Mouse (Mus musculus) midbrain, embryonic 13.5 days (tissue): ENCODE data around the gene Aqp11. TPM values are rescaled to one million over a fixed set of nuclear protein-coding genes. Genes with fewer than 3 reads are reported as not detected.

Experiments used
- ATAC-seq: fragments of 200-750 bp; cut with Nextera tagmentation; 2 replicates; pipeline ENCODE4 v1.8.0; 2017; ENCODE audit warnings: mild to moderate bottlenecking, moderate TSS enrichment, moderate library complexity
- H3K27ac ChIP-seq: fragments of 300-500 bp; sonication (generic); 2 replicates; pipeline ENCODE4 v1.5.1; 2015; ENCODE audit warnings: inconsistent platforms, mild to moderate bottlenecking, moderate library complexity
- H3K27me3 ChIP-seq: fragments of 300-500 bp; sonication (generic); 2 replicates; pipeline ENCODE4 v1.6.1; 2015; ENCODE audit warnings: mild to moderate bottlenecking, inconsistent platforms
- H3K36me3 ChIP-seq: fragments of 300-500 bp; sonication (generic); 2 replicates; pipeline ENCODE4 v1.6.1; 2015; ENCODE audit warnings: mild to moderate bottlenecking, inconsistent platforms
- H3K4me1 ChIP-seq: fragments of 300-500 bp; sonication (generic); replicated peaks from 2 replicates; pipeline ENCODE4 v1.6.1; 2015; ENCODE audit warnings: inconsistent platforms
- H3K4me2 ChIP-seq: fragments of 300-500 bp; sonication (generic); replicated peaks from 2 replicates; pipeline ENCODE4 v1.6.1; 2015; ENCODE audit warnings: moderate library complexity, mild to moderate bottlenecking, inconsistent platforms
- H3K4me3 ChIP-seq: fragments of 300-500 bp; sonication (generic); replicated peaks from 2 replicates; pipeline ENCODE4 v1.5.1; 2015; ENCODE audit warnings: mild to moderate bottlenecking, inconsistent platforms
- H3K9ac ChIP-seq: fragments of 300-500 bp; sonication (generic); replicated peaks from 2 replicates; pipeline ENCODE4 v1.6.1; 2015; ENCODE audit warnings: mild to moderate bottlenecking, inconsistent platforms
- H3K9me3 ChIP-seq: fragments of 300-500 bp; sonication (generic); 2 replicates; pipeline ENCODE4 v1.6.1; 2016; ENCODE audit warnings: mild to moderate bottlenecking, inconsistent platforms
- WGBS: fragments of 180-500 bp; shearing (Covaris S2); methylation state at CpG from one replicate; pipeline ENCODE4 v1.1.7; 2015; 5-methylcytosine and 5-hydroxymethylcytosine counted together
- polyA plus RNA-seq: library from polyadenylated mRNA; unstranded; fragments of >200 nt; fragmentation: Nextera tagmentation; extraction: Ambion mirVana; gene quantifications from 2 replicates; pipeline ENCODE4 v1.2.1, GENCODE M21; 2015

The Aqp11 gene
- polyA plus RNA-seq, 1 experiment from 2014 or later, result 9.7 TPM

GRCm38 (mm10) chr7:97723646-97724538 lies 14.2 kb downstream of the Aqp11 start:
- no peak overlapping the region for H3K4me3 ChIP-seq
- no peak for ATAC-seq
- H3K9ac ChIP-seq, result no peak overlapping the region
- no peak overlapping the region for H3K4me2 ChIP-seq
- WGBS, result 90% methylated on average over 11 of the region's 11 CpGs
- H3K27ac ChIP-seq, result no peak overlapping the region
- H3K9me3 ChIP-seq, result no peaks in the 10 kb centered on the region
- peaks cover 9% of the 10 kb centered on the region for H3K4me1 ChIP-seq
- H3K36me3 ChIP-seq, result peaks cover 45% of the 10 kb centered on the region
- no peaks in the 10 kb centered on the region for H3K27me3 ChIP-seq

GRCm38 (mm10) chr7:97722278-97722918 lies 15.7 kb downstream of the Aqp11 start:
- H3K4me2 ChIP-seq, result no peak overlapping the region
- no peaks in the 10 kb centered on the region for H3K4me1 ChIP-seq
- H3K4me3 ChIP-seq, result no peak overlapping the region
- H3K27ac ChIP-seq, result no peak overlapping the region
- WGBS, result 91% methylated on average over 7 of the region's 7 CpGs
- H3K36me3 ChIP-seq, result peaks cover 58% of the 10 kb centered on the region
- H3K27me3 ChIP-seq, result no peaks in the 10 kb centered on the region
- ATAC-seq, result no peak
- H3K9me3 ChIP-seq, result no peaks in the 10 kb centered on the region
- no peak overlapping the region for H3K9ac ChIP-seq

DNA sequence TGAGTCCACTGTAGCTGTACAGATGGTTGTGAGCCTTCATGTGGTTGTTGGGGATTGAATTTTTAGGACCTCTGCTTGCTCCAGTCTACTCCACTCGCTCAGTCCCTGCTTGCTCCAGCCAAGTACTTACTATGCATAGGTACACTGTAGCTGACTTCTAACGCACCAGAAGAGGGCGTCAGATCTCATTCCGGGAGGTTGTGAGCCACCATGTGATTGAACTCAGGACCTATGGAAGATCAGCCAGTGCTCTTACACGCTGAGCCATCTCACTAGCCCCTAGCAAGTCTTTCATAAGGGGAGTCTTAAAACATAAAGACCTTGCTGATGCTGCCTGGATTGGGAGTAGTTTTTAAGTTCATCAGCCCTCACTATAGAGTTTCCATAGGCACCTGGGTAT lies 18.0 kb downstream of the Aqp11 start:
- no peaks in the 10 kb centered on the region for H3K9me3 ChIP-seq
- WGBS, result 85% methylated on average over 5 of the region's 5 CpGs
- no peak overlapping the region for H3K27ac ChIP-seq
- peaks cover 63% of the 10 kb centered on the region for H3K36me3 ChIP-seq
- no peaks in the 10 kb centered on the region for H3K4me1 ChIP-seq
- H3K9ac ChIP-seq, result no peak overlapping the region
- H3K27me3 ChIP-seq, result no peaks in the 10 kb centered on the region
- H3K4me2 ChIP-seq, result no peak overlapping the region
- no peak for ATAC-seq
- H3K4me3 ChIP-seq, result no peak overlapping the region

DNA sequence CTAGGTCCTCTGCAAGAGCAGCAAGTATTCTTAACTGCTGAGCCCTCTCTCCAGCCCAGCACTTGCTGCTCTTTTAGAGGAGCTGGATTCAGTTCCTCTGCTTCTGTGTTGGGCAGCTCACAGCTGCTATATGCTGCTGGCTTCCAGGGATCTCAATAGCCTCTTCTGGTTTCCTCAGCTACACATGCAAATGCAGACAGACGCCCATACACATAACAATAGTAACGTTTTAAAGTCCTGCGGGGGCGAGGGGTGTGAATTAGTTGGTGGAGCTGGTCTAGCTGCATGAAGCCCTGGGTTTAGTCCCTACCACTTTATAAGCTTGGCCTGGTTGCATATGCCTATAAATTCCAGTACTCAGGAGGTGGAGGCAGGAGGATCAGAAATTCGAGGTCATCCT lies 19.0 kb downstream of the Aqp11 start:
- Histone ChIP-seq H3K9ac (no peak overlapping the region), H3K36me3 (peaks cover 72% of the 10 kb centered on the region), H3K27me3 (no peaks in the 10 kb centered on the region), H3K9me3 (no peaks in the 10 kb centered on the region), H3K4me2 (no peak overlapping the region), H3K4me3 (no peak overlapping the region), H3K4me1 (no peaks in the 10 kb centered on the region), H3K27ac (no peak overlapping the region)
- 74% methylated on average over 5 of the region's 5 CpGs for WGBS
- no peak for ATAC-seq

DNA sequence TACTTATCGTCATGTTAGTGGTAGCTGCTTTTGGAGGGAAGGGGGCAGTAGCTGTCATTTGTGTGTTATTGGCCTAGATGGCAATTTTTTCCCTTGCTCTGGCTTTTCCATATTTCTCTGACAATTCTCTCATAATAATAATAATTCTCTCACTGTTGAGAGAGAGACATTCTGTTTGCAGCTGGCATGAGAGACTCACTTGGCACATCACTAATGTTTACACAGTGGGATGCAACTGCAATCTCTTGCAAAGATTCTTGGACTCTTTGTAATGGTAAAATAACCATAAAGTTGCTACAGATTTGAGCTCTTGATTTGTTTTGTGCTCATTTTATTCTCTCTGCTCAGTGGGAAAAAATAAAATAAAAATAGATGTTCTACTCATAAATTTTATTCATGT lies 20.8 kb downstream of the Aqp11 start:
- H3K9ac ChIP-seq, result no peak overlapping the region
- H3K27ac ChIP-seq, result no peak overlapping the region
- H3K4me1 ChIP-seq, result no peaks in the 10 kb centered on the region
- ATAC-seq, result no peak
- H3K4me2 ChIP-seq, result no peak overlapping the region
- H3K36me3 ChIP-seq, result peaks cover 75% of the 10 kb centered on the region
- H3K4me3 ChIP-seq, result no peak overlapping the region
- WGBS, result 96% methylated on average over 1 of the region's 1 CpGs
- H3K27me3 ChIP-seq, result no peaks in the 10 kb centered on the region
- H3K9me3 ChIP-seq, result no peaks in the 10 kb centered on the region

- no peaks in the 10 kb centered on the region for H3K9me3 ChIP-seq
- 97% methylated on average over 5 of the region's 5 CpGs for WGBS
- no peaks in the 10 kb centered on the region for H3K27me3 ChIP-seq
- no peak overlapping the region for H3K4me2 ChIP-seq
- H3K27ac ChIP-seq, result no peak overlapping the region
- H3K4me1 ChIP-seq, result no peaks in the 10 kb centered on the region
- H3K4me3 ChIP-seq, result no peak overlapping the region
- no peak overlapping the region for H3K9ac ChIP-seq
- peaks cover 70% of the 10 kb centered on the region for H3K36me3 ChIP-seq
- ATAC-seq, result no peak
Observed at GRCm38 (mm10) chr7:97714651-97715050, 23.4 kb downstream of the Aqp11 start.

GRCm38 (mm10) chr7:97709204-97709603 lies 28.9 kb downstream of the Aqp11 start:
- Histone ChIP-seq H3K27ac (no peak overlapping the region), H3K36me3 (peaks cover 20% of the 10 kb centered on the region), H3K4me2 (no peak overlapping the region), H3K9me3 (no peaks in the 10 kb centered on the region), H3K4me3 (no peak overlapping the region), H3K27me3 (no peaks in the 10 kb centered on the region), H3K4me1 (no peaks in the 10 kb centered on the region), H3K9ac (no peak overlapping the region)
- no peak for ATAC-seq
- over 99% methylated on average over 3 of the region's 3 CpGs for WGBS

GRCm38 (mm10) chr7:97707809-97708208 lies 30.3 kb downstream of the Aqp11 start:
- Histone ChIP-seq H3K4me2 (no peak overlapping the region), H3K36me3 (peaks cover 11% of the 10 kb centered on the region), H3K27ac (no peak overlapping the region), H3K9ac (no peak overlapping the region), H3K27me3 (no peaks in the 10 kb centered on the region), H3K9me3 (no peaks in the 10 kb centered on the region), H3K4me3 (no peak overlapping the region), H3K4me1 (no peaks in the 10 kb centered on the region; the same call in 1 of the 2 replicates)
- no peak for ATAC-seq
- 96% methylated on average over 5 of the region's 5 CpGs for WGBS

GRCm38 (mm10) chr7:97707123-97707522 lies 31.0 kb downstream of the Aqp11 start:
- Histone ChIP-seq H3K27me3 (no peaks in the 10 kb centered on the region), H3K4me1 (no peaks in the 10 kb centered on the region; the same call in 1 of the 2 replicates), H3K27ac (no peak overlapping the region), H3K36me3 (peaks cover 6% of the 10 kb centered on the region), H3K9me3 (no peaks in the 10 kb centered on the region), H3K4me2 (no peak overlapping the region), H3K4me3 (no peak overlapping the region), H3K9ac (no peak overlapping the region)
- ATAC-seq, result no peak
- WGBS, result 91% methylated on average over 4 of the region's 4 CpGs

DNA sequence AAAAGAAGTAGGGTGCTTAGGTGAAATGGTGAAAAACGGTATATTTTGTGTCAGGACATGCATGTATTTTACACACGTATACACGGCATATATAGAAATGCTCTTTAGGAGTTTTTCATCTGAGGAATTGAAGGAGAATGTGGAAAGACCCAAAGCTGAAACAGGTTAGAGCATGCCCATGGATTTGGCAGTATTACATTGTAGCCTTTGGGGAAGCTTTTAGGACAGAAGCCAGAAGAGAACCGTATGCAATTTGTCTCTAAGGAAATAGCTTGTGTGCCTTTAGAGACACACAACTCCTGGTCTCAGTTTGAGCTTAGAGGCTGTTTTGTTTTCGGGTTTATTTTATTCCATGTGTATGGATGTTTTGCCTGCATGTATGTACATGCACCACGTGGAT lies 37.0 kb downstream of the Aqp11 start:
- WGBS, result 91% methylated on average over 6 of the region's 6 CpGs
- peaks cover 8% of the 10 kb centered on the region; the same call in 1 of the 2 replicates for H3K9me3 ChIP-seq
- no peaks in the 10 kb centered on the region for H3K27me3 ChIP-seq
- peaks cover 15% of the 10 kb centered on the region for H3K4me1 ChIP-seq
- ATAC-seq, result no peak
- H3K9ac ChIP-seq, result no peak overlapping the region
- peaks cover 19% of the 10 kb centered on the region for H3K36me3 ChIP-seq
- no peak overlapping the region for H3K27ac ChIP-seq
- H3K4me3 ChIP-seq, result no peak overlapping the region
- H3K4me2 ChIP-seq, result no peak overlapping the region

- Histone ChIP-seq H3K4me3 (no peak overlapping the region), H3K4me2 (no peak overlapping the region), H3K4me1 (peaks cover 25% of the 10 kb centered on the region), H3K9ac (no peak overlapping the region), H3K9me3 (peaks cover 8% of the 10 kb centered on the region; the same call in 1 of the 2 replicates), H3K36me3 (peaks cover 19% of the 10 kb centered on the region), H3K27me3 (no peaks in the 10 kb centered on the region), H3K27ac (no peak overlapping the region)
- 95% methylated on average over 4 of the region's 4 CpGs for WGBS
- no peak for ATAC-seq
Observed at GRCm38 (mm10) chr7:97700173-97700572, 37.9 kb downstream of the Aqp11 start.

- Histone ChIP-seq H3K4me3 (peak within 1 kb of the TSS; percentile 99), H3K27me3 (no peaks in the 10 kb centered on the region), H3K9ac (peak within 1 kb of the TSS; percentile 94), H3K27ac (peak within 1 kb of the TSS; percentile 86), H3K36me3 (peaks cover 19% of the 10 kb centered on the region), H3K4me1 (peaks cover 25% of the 10 kb centered on the region), H3K9me3 (peaks cover 8% of the 10 kb centered on the region; the same call in 1 of the 2 replicates), H3K4me2 (peak within 1 kb of the TSS; percentile 89)
- peak; percentile 99 for ATAC-seq
- WGBS, result under 1% methylated on average over 63 of the region's 63 CpGs
Observed at GRCm38 (mm10) chr7:97696506-97697254, 41.4 kb downstream of the Aqp11 start, which contains the start of gene Clns1a. Gene Clns1a (plus strand): TSS chr7:97696634.
